Mouse (Mus musculus): ENCODE measurements around the gene Ms4a10. TPM values are rescaled to one million over a fixed set of nuclear protein-coding genes. Genes with fewer than 3 reads are reported as not detected.

The Ms4a10 gene
- total RNA-seq, 1 experiment, result 6.2 TPM

DNA sequence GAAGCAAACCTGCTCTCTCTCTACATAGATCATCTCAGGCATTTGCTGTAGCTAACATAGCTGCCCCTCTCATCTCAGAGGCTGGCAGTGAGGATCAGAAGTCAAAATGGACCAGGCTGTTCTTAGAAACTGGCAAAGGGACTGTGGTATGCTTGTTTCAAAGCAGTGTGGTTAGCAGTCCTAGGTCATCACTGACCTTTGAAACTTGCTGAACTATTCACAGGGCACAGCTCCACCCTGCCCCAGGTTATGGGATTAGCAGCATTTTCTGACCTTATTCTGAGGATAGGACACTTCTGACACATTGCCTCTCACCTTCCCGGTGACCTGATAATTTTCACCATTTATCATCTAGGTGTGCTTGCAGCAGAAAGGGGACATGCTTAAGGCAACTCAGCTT is 14.1 kb upstream of the Ms4a10 start:
- no peak overlapping the region for H3K4me3 ChIP-seq (ENCODE audit: insufficient read depth in 1 of 2, low read depth in 1 of 2, low read length in 2 of 2, poor library complexity in 1 of 2, severe bottlenecking in 1 of 2)
- peaks cover 0 to 6% of the 10 kb centered on the region in 2 experiments; a peak in 2 of 4 replicates for H3K4me1 ChIP-seq (ENCODE audit: control insufficient read depth in 2 of 2, insufficient read depth in 2 of 2, low read length in 2 of 2, poor library complexity in 1 of 2)
- no peaks in the 10 kb centered on the region for H3K9me3 ChIP-seq (ENCODE audit: control insufficient read depth, insufficient read depth, low read depth, low read length)
- no peak overlapping the region for H3K27ac ChIP-seq (ENCODE audit: insufficient read depth, low read depth, low read length, poor library complexity, severe bottlenecking)
- TF ChIP-seq MAFK (IDR thresholded peaks at IDR 0.05; ENCODE audit: insufficient read depth, low read depth, low read length) (no peak), HCFC1 (IDR thresholded peaks at IDR 0.05; ENCODE audit: borderline replicate concordance, insufficient read depth, low read length) (no peak), ZC3H11A (IDR thresholded peaks at IDR 0.05; ENCODE audit: borderline replicate concordance, low read depth, low read length) (no peak), CHD2 (IDR thresholded peaks at IDR 0.05; ENCODE audit: low read depth, low read length) (no peak), ZNF384 (IDR thresholded peaks at IDR 0.05; ENCODE audit: low read depth, low read length) (no peak)
- no peaks in the 10 kb centered on the region for H3K36me3 ChIP-seq (ENCODE audit: control insufficient read depth, insufficient read depth, low read length, poor library complexity, severe bottlenecking)
- no peak for DNase-seq (ENCODE audit: low read depth, low spot score)
- no peak overlapping the region for H3K9ac ChIP-seq (ENCODE audit: insufficient read depth, low read depth, low read length, poor library complexity, severe bottlenecking)
- in situ Hi-C loops (cut with MboI; ENCODE audit: low sequenced_read_pairs in 2 of 2, unreplicated experiment in 2 of 2), result no loop called here

DNA sequence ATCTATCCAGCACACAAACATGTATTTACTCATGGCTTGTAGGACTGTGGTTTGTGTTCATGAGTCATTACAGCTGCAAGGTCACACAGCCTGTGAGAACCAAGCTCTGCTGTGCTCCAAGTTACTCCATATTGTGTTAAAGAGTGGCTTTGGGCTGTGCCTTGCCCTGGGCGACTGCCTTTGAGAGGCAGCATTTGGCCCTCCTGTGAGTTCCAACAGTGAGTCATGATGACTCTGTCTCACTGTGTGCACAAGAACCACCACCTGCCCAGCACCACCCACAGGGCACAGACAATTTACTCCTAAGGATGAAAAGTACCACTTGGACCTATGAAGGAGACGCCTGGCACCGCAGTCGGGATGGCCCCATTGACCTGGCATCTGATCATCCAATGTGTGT is 11.4 kb upstream of the Ms4a10 start:
- no peak for DNase-seq (ENCODE audit: low read depth, low spot score)
- H3K27ac ChIP-seq (ENCODE audit: insufficient read depth, low read depth, low read length, poor library complexity, severe bottlenecking), result no peak overlapping the region
- H3K36me3 ChIP-seq (ENCODE audit: control insufficient read depth, insufficient read depth, low read length, poor library complexity, severe bottlenecking), result no peaks in the 10 kb centered on the region
- H3K9me3 ChIP-seq (ENCODE audit: control insufficient read depth, insufficient read depth, low read depth, low read length), result no peaks in the 10 kb centered on the region
- H3K4me1 ChIP-seq (ENCODE audit: control insufficient read depth in 2 of 2, insufficient read depth in 2 of 2, low read length in 2 of 2, poor library complexity in 1 of 2), result peaks cover 0 to 11% of the 10 kb centered on the region in 2 experiments; a peak in 3 of 4 replicates
- TF ChIP-seq ZNF384 (IDR thresholded peaks at IDR 0.05; ENCODE audit: low read depth, low read length) (no peak), HCFC1 (IDR thresholded peaks at IDR 0.05; ENCODE audit: borderline replicate concordance, insufficient read depth, low read length) (no peak), ZC3H11A (IDR thresholded peaks at IDR 0.05; ENCODE audit: borderline replicate concordance, low read depth, low read length) (no peak), CHD2 (IDR thresholded peaks at IDR 0.05; ENCODE audit: low read depth, low read length) (no peak), MAFK (IDR thresholded peaks at IDR 0.05; ENCODE audit: insufficient read depth, low read depth, low read length) (no peak)
- no peak overlapping the region for H3K4me3 ChIP-seq (ENCODE audit: insufficient read depth in 1 of 2, low read depth in 1 of 2, low read length in 2 of 2, poor library complexity in 1 of 2, severe bottlenecking in 1 of 2)
- no peak overlapping the region for H3K9ac ChIP-seq (ENCODE audit: insufficient read depth, low read depth, low read length, poor library complexity, severe bottlenecking)
- in situ Hi-C loops (cut with MboI; ENCODE audit: low sequenced_read_pairs in 2 of 2, unreplicated experiment in 2 of 2), result no loop called here

DNA sequence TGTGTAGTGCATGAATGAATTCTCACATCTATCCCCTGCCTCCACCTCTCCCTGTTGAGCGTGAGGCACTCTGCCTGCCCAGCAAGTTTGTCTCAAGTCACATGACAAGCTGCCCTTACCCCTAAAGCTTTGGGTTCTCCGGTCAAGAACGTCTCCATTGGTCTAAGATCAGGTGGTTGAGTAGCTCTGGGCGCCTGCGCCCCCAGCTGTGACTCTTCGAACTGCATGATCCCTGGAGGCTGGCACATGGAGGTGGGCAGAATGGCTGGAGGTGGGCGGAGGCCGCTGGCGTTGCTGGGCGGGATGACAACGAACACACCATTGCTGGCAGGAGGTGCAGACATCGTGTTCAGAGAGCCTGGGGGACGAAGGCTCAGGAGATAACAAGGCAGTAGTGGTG is 10.1 kb upstream of the Ms4a10 start:
- H3K36me3 ChIP-seq (ENCODE audit: control insufficient read depth, insufficient read depth, low read length, poor library complexity, severe bottlenecking), result no peaks in the 10 kb centered on the region
- peaks cover 0 to 16% of the 10 kb centered on the region in 2 experiments; a peak in 3 of 4 replicates for H3K4me1 ChIP-seq (ENCODE audit: control insufficient read depth in 2 of 2, insufficient read depth in 2 of 2, low read length in 2 of 2, poor library complexity in 1 of 2)
- DNase-seq (ENCODE audit: low read depth, low spot score), result no peak
- no peak overlapping the region for H3K4me3 ChIP-seq (ENCODE audit: insufficient read depth in 1 of 2, low read depth in 1 of 2, low read length in 2 of 2, poor library complexity in 1 of 2, severe bottlenecking in 1 of 2)
- H3K9ac ChIP-seq (ENCODE audit: insufficient read depth, low read depth, low read length, poor library complexity, severe bottlenecking), result no peak overlapping the region
- H3K9me3 ChIP-seq (ENCODE audit: control insufficient read depth, insufficient read depth, low read depth, low read length), result no peaks in the 10 kb centered on the region
- in situ Hi-C loops (cut with MboI; ENCODE audit: low sequenced_read_pairs in 2 of 2, unreplicated experiment in 2 of 2), result no loop called here
- no peak overlapping the region for H3K27ac ChIP-seq (ENCODE audit: insufficient read depth, low read depth, low read length, poor library complexity, severe bottlenecking)
- TF ChIP-seq HCFC1 (IDR thresholded peaks at IDR 0.05; ENCODE audit: borderline replicate concordance, insufficient read depth, low read length) (no peak), ZNF384 (IDR thresholded peaks at IDR 0.05; ENCODE audit: low read depth, low read length) (no peak), MAFK (IDR thresholded peaks at IDR 0.05; ENCODE audit: insufficient read depth, low read depth, low read length) (no peak), CHD2 (IDR thresholded peaks at IDR 0.05; ENCODE audit: low read depth, low read length) (no peak), ZC3H11A (IDR thresholded peaks at IDR 0.05; ENCODE audit: borderline replicate concordance, low read depth, low read length) (no peak)

DNA sequence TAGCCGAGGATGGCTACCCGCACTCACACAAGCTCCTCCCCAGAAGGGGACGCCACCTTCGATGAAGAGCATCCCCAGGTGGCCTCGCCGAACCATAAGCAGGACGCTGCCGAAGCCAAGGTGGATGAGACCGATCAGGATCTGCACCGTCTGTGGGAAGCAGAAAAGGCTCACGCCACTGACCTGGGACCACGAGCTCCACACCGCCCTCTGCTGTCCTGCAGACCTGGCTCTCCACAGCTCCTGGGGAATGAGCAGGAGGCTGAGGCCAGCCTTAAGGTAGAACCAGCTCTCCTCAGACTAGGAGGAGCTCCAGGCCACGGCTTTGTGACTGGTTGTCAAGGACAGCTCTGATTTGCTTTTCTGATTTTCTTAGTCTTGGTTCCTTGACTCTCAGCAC is 8.7 kb upstream of the Ms4a10 start:
- in situ Hi-C loops (cut with MboI; ENCODE audit: low sequenced_read_pairs in 2 of 2, unreplicated experiment in 2 of 2), result no loop called here
- TF ChIP-seq ZC3H11A (IDR thresholded peaks at IDR 0.05; ENCODE audit: borderline replicate concordance, low read depth, low read length), result no peak
- TF ChIP-seq HCFC1 (IDR thresholded peaks at IDR 0.05; ENCODE audit: borderline replicate concordance, insufficient read depth, low read length), result no peak
- TF ChIP-seq CHD2 (IDR thresholded peaks at IDR 0.05; ENCODE audit: low read depth, low read length), result no peak
- no peak for TF ChIP-seq ZNF384 (IDR thresholded peaks at IDR 0.05; ENCODE audit: low read depth, low read length)
- no peak for TF ChIP-seq MAFK (IDR thresholded peaks at IDR 0.05; ENCODE audit: insufficient read depth, low read depth, low read length)
- Histone ChIP-seq H3K4me3 (ENCODE audit: insufficient read depth in 1 of 2, low read depth in 1 of 2, low read length in 2 of 2, poor library complexity in 1 of 2, severe bottlenecking in 1 of 2) (peak overlapping the region in 1 of 2 experiments; percentile 52; a peak in 2 of 4 replicates), H3K9me3 (ENCODE audit: control insufficient read depth, insufficient read depth, low read depth, low read length) (no peaks in the 10 kb centered on the region), H3K27ac (ENCODE audit: insufficient read depth, low read depth, low read length, poor library complexity, severe bottlenecking) (no peak overlapping the region), H3K36me3 (ENCODE audit: control insufficient read depth, insufficient read depth, low read length, poor library complexity, severe bottlenecking) (no peaks in the 10 kb centered on the region), H3K4me1 (ENCODE audit: control insufficient read depth in 2 of 2, insufficient read depth in 2 of 2, low read length in 2 of 2, poor library complexity in 1 of 2) (peaks cover 4 to 18% of the 10 kb centered on the region in 2 experiments), H3K9ac (ENCODE audit: insufficient read depth, low read depth, low read length, poor library complexity, severe bottlenecking) (no peak overlapping the region)
- peak; percentile 39 for DNase-seq (ENCODE audit: low read depth, low spot score)

DNA sequence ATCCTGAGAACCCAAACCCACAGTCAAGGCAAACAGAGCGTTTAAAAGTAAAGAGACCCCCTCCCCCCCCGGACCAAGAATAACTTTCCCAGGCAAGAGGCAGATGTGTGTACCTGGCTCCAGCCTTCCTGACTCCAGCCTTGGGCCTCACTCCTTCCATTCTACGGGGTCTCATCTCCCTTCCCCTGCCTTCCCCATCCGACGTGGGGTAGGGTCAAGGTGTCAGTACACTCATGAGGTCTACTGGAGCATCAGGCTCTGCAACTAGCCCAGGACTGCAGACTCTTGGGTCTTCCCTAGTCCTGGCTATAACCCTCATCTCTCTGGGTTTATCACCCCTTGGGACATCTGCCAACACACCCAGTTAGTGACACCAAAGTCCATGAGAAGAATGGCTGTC is 5.7 kb upstream of the Ms4a10 start:
- no peak overlapping the region for H3K9ac ChIP-seq (ENCODE audit: insufficient read depth, low read depth, low read length, poor library complexity, severe bottlenecking)
- no peak overlapping the region for H3K4me3 ChIP-seq (ENCODE audit: insufficient read depth in 1 of 2, low read depth in 1 of 2, low read length in 2 of 2, poor library complexity in 1 of 2, severe bottlenecking in 1 of 2)
- no peaks in the 10 kb centered on the region for H3K36me3 ChIP-seq (ENCODE audit: control insufficient read depth, insufficient read depth, low read length, poor library complexity, severe bottlenecking)
- DNase-seq (ENCODE audit: low read depth, low spot score), result no peak
- H3K27ac ChIP-seq (ENCODE audit: insufficient read depth, low read depth, low read length, poor library complexity, severe bottlenecking), result no peak overlapping the region
- no peaks in the 10 kb centered on the region for H3K9me3 ChIP-seq (ENCODE audit: control insufficient read depth, insufficient read depth, low read depth, low read length)
- no peak for TF ChIP-seq MAFK (IDR thresholded peaks at IDR 0.05; ENCODE audit: insufficient read depth, low read depth, low read length)
- no peak for TF ChIP-seq ZNF384 (IDR thresholded peaks at IDR 0.05; ENCODE audit: low read depth, low read length)
- TF ChIP-seq CHD2 (IDR thresholded peaks at IDR 0.05; ENCODE audit: low read depth, low read length), result no peak
- no peak for TF ChIP-seq ZC3H11A (IDR thresholded peaks at IDR 0.05; ENCODE audit: borderline replicate concordance, low read depth, low read length)
- peaks cover 4 to 21% of the 10 kb centered on the region in 2 experiments for H3K4me1 ChIP-seq (ENCODE audit: control insufficient read depth in 2 of 2, insufficient read depth in 2 of 2, low read length in 2 of 2, poor library complexity in 1 of 2)
- in situ Hi-C loops (cut with MboI; ENCODE audit: low sequenced_read_pairs in 2 of 2, unreplicated experiment in 2 of 2), result no loop called here

All from ES-E14 (cell line).